Mouse (Mus musculus) mature B cell (primary cell): ENCODE results near the gene Daw1.

Experiments used
- in situ Hi-C: fragments of 300-500 bp; cut with MboI; formaldehyde crosslinking; loops from 2 replicates; pipeline ENCODE4 v1.14.3; 2019

Gene Daw1

DNA sequence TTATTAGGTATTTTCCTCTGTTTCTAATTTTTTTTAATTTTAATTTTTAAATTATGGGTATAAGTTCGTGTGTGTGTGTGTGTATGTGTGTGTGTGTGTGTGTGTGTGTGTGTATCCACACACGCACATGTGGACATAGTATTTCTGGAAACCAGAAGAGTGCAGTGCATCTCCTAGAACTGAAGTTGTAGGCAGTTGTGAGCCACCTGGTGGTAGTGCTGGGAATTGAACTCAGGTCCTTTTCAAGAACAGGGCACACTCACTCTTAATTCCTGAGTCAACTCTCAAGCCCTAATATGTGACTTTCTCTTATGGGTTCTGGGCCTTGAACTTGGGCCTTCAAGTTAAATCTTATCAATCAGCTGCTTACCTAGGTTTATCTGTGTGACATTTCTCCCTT lies 27.6 kb downstream of the Daw1 start:
- in situ Hi-C loops, result no loop called here

DNA sequence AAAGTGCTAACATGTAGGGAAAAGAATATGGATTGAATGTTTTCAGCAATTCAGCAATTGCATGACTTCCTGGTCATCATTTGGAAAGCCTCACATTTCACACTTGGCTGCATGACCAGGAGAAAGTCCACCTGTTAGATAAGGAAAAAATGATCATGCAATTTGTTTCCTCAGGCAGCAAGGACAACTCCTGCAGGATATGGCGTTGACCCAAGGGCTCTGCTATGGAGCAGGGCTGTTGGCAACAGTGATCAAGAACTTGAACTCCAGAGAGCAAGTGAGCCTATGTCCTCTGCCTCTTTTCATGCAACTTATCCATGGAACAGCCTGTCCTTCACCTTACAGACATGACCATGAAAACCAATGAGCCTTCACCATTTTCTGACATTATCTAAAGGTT lies 50.4 kb downstream of the Daw1 start:
- in situ Hi-C loops, result no loop called here

DNA sequence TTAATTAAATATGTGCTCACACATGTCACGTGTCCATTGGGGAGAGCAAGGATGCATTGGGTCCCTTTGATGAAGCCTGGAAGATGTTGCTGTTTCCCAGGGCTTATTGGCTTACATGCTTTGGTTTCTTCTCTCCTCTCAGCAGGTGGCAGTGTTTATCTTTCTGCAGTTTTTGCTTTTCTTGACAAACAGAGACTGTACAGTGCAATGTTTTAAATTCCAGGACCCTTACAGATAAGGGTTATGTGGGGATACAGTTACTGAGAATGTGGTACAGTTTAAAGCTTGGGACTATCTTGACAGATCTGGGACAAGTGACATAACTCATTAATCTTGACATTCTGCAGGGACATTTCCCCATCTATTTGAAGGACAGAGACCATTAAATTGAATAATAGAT lies 58.7 kb downstream of the Daw1 start:
- in situ Hi-C loops, result no loop called here

DNA sequence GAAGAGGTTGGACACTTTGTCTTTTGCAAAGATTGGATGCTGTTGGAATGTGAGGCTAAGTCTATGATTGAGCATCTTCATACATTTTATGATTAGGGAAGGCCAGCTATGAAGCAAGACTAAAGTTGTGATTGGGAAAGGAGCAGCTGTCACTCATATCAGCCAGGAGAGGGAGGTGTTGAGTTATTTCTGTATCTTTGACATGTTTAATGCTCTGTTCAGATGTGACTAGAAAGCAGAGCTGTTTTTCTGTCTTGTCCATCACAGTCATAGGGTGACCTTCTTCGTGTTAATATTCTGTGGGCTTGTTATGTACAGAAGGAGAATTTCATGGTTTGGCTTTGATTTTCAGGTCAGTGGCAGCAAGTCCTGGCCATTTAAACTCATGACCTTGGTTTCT lies 63.5 kb downstream of the Daw1 start:
- in situ Hi-C loops, result no loop called here

DNA sequence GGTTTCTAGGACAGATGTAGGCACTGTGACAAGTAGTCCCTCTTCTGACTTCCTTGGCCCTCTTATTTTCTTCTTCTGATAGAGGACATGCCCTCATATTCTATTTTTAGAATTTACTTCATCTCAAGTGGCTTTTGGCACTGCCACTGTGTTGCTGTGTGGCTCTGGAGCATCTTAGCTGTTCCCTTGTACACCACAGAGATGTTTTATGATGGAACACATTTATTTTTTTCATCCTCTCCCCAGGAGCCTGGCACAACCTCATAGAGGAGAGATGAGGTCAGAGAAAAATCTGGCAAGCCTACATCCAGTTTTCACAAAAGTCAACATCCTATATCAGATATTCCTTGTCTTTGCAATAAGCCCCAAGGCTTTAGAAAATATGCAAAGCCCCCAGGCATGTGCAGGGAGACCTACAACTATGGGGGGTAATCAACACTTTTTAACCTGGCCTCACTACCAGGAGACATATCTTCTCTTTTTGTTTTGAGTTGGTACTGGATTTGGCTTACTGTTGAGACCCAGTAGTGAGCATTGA lies 64.9 kb downstream of the Daw1 start:
- in situ Hi-C loops, result no loop called here

DNA sequence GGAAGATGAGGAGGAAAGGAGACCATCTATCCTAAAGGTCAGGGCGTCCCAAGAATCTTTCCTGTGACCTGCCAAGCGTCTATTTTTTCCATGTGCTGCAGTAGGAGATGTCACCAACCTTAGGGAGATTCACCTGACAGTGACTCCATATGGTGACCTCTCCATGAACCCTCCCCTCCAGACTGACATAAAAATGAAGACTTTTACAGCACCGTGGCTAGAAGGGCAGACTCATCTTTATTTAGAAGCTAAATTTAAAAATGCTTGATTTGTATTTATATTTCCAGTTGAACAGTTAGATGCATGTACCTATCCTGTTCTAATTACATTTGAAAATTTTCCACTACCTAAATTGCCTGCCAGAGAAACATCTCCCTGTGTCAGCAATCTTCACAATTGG lies 68.4 kb downstream of the Daw1 start:
- in situ Hi-C loops, result no loop called here

DNA sequence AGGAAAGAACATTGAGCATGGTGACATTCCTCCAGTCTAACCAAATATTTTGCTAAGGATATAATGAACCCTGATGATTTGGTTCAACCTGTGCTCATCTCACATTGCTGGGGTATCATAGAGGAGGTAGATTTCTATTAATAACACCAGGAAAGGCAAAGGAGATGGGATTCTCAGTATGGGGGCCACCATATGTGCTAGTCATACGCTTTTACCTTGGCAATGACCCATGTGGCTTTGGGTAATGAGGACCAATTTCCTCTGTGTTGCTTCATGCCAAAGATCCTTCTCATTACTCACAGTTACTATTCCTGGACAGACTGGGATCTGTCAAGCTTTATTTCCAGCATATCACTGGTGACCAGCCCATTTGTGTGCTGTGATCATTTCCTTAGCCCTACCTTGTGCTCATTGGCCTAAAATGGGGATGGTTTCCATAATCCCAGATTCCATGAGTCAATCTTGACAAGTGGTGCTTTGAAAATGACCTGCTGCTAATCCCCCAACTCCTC lies 88.7 kb downstream of the Daw1 start:
- in situ Hi-C loops, result no loop called here

DNA sequence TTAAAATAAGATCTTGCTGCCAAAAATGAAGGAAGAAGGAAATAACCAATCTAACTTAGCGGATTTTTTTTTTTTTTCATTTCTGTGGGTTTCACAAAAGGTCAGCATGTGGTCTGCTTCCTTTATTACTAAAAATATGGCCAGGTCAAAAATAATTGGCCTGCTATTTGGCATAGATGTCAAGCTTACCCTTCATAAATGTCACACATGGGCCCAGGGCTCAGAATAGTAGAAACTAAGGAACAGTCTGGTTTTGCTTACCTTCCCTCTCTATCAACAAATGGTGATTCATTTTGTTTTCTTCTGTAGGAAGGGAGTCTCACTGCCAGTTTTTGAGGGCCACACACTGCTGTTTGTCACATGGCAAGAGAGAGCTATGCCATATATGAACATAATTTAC lies 92.2 kb downstream of the Daw1 start:
- in situ Hi-C loops, result no loop called here
